Mouse (Mus musculus): ENCODE measurements around the gene Mov10. TPM values are rescaled to one million over a fixed set of nuclear protein-coding genes. Genes with fewer than 3 reads are reported as not detected.
"Not testable (repeated sequence)": the region's sequence is repeated elsewhere in the genome, so short reads cannot be mapped to it uniquely, and the experiment has no call there.

The Mov10 gene
- polyA plus RNA-seq, 1 experiment from 2014 or later, result 9.1 TPM

GRCm38 (mm10) chr3:104835797-104836196 lies 17.4 kb upstream of the Mov10 start:
- H3K4me3 ChIP-seq, result no peak overlapping the region
- no peaks in the 10 kb centered on the region for H3K9me3 ChIP-seq
- no peak overlapping the region for H3K9ac ChIP-seq
- 91% methylated on average over 3 of the region's 3 CpGs for WGBS
- H3K4me2 ChIP-seq, result no peak overlapping the region
- no peak overlapping the region for H3K27ac ChIP-seq (replicated peaks)
- H3K27me3 ChIP-seq, result no peaks in the 10 kb centered on the region
- ATAC-seq (ENCODE audit: low FRiP score, low read depth), result no peak
- H3K4me1 ChIP-seq (replicated peaks), result no peaks in the 10 kb centered on the region
- peaks cover 40% of the 10 kb centered on the region for H3K36me3 ChIP-seq

DNA sequence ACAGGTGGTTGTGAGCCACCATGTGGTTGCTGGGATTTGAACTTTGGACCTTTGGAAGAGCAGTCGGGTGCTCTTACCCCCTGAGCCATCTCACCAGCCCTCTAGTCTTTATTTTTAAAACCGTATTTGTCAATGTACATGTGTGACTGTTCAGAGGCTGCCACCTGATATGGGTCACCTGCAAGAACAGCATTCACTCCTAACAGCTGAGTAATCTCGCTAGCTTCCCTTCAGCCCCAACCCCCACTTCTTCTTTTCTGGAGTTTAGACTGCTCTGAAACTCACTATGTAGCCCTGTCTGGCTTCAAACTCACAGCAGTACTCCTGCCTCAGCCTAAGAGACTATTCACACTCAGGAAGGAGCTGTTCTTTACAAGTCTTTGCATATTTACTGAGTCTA lies 4.0 kb upstream of the Mov10 start:
- Histone ChIP-seq H3K27me3 (no peaks in the 10 kb centered on the region), H3K4me3 (no peak overlapping the region), H3K4me1 (replicated peaks) (peaks cover 10% of the 10 kb centered on the region), H3K27ac (replicated peaks) (no peak overlapping the region), H3K9me3 (no peaks in the 10 kb centered on the region), H3K36me3 (peaks cover 18% of the 10 kb centered on the region), H3K4me2 (no peak overlapping the region), H3K9ac (no peak overlapping the region)
- 83% methylated on average over 3 of the region's 3 CpGs for WGBS
- no peak for ATAC-seq (ENCODE audit: low FRiP score, low read depth)

GRCm38 (mm10) chr3:104820426-104820825 lies 2.1 kb upstream of the Mov10 start:
- 59% methylated on average over 1 of the region's 1 CpGs for WGBS
- Histone ChIP-seq H3K27me3 (no peaks in the 10 kb centered on the region), H3K4me1 (replicated peaks) (peaks cover 18% of the 10 kb centered on the region), H3K27ac (replicated peaks) (no peak overlapping the region), H3K4me2 (no peak overlapping the region), H3K9me3 (no peaks in the 10 kb centered on the region), H3K9ac (no peak overlapping the region), H3K4me3 (no peak overlapping the region), H3K36me3 (peaks cover 9% of the 10 kb centered on the region)
- ATAC-seq (ENCODE audit: low FRiP score, low read depth), result no peak

DNA sequence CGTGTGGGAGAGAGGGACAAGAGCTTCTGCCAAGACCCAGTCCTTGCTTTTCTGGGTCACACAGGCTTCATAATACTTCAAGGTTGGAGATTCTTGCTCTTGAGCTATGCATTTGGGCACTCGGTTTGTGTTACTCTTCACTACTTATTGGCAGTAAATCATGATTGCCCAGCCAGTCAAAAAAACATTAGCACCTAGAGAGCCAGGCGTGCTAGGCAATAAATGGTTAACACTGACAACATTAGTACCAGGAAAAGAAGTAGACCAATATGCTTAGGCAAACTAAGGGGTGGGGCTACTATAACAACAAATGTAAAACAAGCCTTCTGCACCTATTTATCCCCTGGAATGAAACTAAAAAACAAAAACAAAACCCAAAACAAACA lies 379 bp upstream of the Mov10 start:
- Histone ChIP-seq H3K9me3 (no peaks in the 10 kb centered on the region), H3K4me1 (replicated peaks) (peaks cover 18% of the 10 kb centered on the region), H3K4me3 (peak overlapping the region; percentile 73), H3K4me2 (peak overlapping the region; percentile 96), H3K27ac (replicated peaks) (peak overlapping the region; percentile 76; the same call in 1 of the 2 replicates), H3K36me3 (peaks cover 6% of the 10 kb centered on the region; the same call in 1 of the 2 replicates), H3K9ac (no peak overlapping the region; the same call in 1 of the 2 replicates), H3K27me3 (no peaks in the 10 kb centered on the region)
- no peak for ATAC-seq (ENCODE audit: low FRiP score, low read depth)
- 8% methylated on average over 3 of the region's 3 CpGs for WGBS

- 0% methylated on average over 44 of the region's 46 CpGs for WGBS
- ATAC-seq (ENCODE audit: low FRiP score, low read depth), result peak; percentile 83
Measured at GRCm38 (mm10) chr3:104817481-104817990, 827 bp downstream of the Mov10 start.

DNA sequence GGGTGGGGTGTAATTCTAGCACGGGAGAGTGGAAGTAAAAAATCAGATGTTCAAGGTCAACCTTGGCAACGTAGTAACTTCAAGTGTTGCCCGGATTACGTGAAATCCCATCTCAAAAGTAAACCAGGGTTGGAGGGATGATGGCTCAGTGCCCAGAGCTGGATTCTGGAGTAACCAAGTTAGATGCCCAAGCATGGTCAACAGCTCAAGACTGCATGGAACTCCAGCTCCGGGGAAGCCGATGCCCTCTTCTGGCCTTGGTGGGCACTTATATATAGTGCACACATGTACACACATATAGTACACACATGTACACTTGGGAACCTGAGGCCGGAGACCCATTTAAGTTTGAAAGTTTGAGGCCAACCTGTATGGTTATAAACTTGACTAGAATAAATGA lies 2.2 kb downstream of the Mov10 start:
- 97% methylated on average over 7 of the region's 7 CpGs for WGBS
- Histone ChIP-seq H3K9ac (no peak overlapping the region), H3K4me3 (no peak overlapping the region), H3K9me3 (no peaks in the 10 kb centered on the region), H3K36me3 (no peaks in the 10 kb centered on the region; the same call in 1 of the 2 replicates), H3K4me1 (replicated peaks) (peaks cover 18% of the 10 kb centered on the region), H3K4me2 (no peak overlapping the region), H3K27ac (replicated peaks) (no peak overlapping the region), H3K27me3 (no peaks in the 10 kb centered on the region)
- ATAC-seq (ENCODE audit: low FRiP score, low read depth), result no peak

More at GRCm38 (mm10) chr3:104817481-104817990, 827 bp downstream of the Mov10 start:
- H3K4me2 ChIP-seq, result peak overlapping the region; percentile 96
- H3K4me1 ChIP-seq (replicated peaks), result peaks cover 18% of the 10 kb centered on the region
- H3K36me3 ChIP-seq, result peaks cover 5% of the 10 kb centered on the region; the same call in 1 of the 2 replicates
- H3K4me3 ChIP-seq, result peak overlapping the region; percentile 73
- H3K27ac ChIP-seq (replicated peaks), result peak overlapping the region; percentile 76
- H3K9me3 ChIP-seq, result no peaks in the 10 kb centered on the region
- peak overlapping the region; percentile 59 for H3K9ac ChIP-seq
- H3K27me3 ChIP-seq, result no peaks in the 10 kb centered on the region

DNA sequence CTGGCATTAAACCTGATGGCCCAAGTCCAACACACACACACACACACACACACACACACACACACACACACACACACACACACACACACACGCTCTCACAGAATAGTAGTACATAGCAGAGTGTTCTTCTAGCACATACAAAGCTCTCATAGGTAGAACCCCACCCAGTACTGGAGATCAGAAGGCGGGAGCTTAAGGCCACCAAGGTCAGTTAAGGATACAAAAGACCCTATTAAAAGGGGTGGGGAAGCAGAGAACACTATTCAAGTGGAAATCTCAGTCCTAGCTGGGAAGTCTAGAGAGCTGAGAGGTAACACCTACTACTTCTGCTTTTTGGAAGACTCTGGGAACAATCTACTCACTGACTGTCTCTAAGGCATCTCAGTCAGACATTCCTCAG lies 3.0 kb downstream of the Mov10 start:
- no peak for ATAC-seq (ENCODE audit: low FRiP score, low read depth)
- H3K36me3 ChIP-seq, result no peaks in the 10 kb centered on the region
- no peak overlapping the region for H3K27ac ChIP-seq (replicated peaks)
- H3K4me1 ChIP-seq (replicated peaks), result peaks cover 18% of the 10 kb centered on the region
- H3K9me3 ChIP-seq, result no peaks in the 10 kb centered on the region
- WGBS, result 79% methylated on average over 2 of the region's 2 CpGs
- H3K27me3 ChIP-seq, result no peaks in the 10 kb centered on the region
- H3K9ac ChIP-seq, result no peak overlapping the region
- no peak overlapping the region for H3K4me2 ChIP-seq
- H3K4me3 ChIP-seq, result no peak overlapping the region

GRCm38 (mm10) chr3:104814746-104815145 lies 3.6 kb downstream of the Mov10 start:
- no peaks in the 10 kb centered on the region for H3K9me3 ChIP-seq
- H3K9ac ChIP-seq, result no peak overlapping the region
- H3K4me2 ChIP-seq, result no peak overlapping the region
- WGBS, result 100% methylated on average over 1 of the region's 1 CpGs
- ATAC-seq (ENCODE audit: low FRiP score, low read depth), result no peak
- H3K27me3 ChIP-seq, result no peaks in the 10 kb centered on the region
- H3K4me3 ChIP-seq, result no peak overlapping the region
- H3K36me3 ChIP-seq, result no peaks in the 10 kb centered on the region
- no peak overlapping the region for H3K27ac ChIP-seq (replicated peaks)
- peaks cover 18% of the 10 kb centered on the region for H3K4me1 ChIP-seq (replicated peaks)

DNA sequence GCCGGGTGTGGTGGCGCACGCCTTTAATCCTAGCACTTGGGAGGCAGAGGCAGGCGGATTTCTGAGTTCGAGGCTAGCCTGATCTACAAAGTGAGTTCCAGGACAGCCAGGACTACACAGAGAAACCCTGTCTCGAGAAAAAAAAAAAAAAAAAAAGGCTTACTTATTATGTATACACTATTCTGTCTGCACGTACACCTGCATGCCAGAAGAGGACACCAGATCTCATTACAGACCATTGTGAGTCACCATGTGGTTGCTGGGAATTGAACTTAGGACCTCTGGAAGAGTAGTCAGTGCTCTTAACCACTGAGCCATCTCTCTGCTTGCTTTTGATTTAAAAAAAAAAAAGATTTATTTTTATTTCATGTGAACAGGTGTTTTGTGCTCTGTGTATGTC lies 5.1 kb downstream of the Mov10 start:
- ATAC-seq (ENCODE audit: low FRiP score, low read depth); H3K9me3 ChIP-seq; H3K36me3 ChIP-seq; H3K4me2 ChIP-seq; H3K27me3 ChIP-seq; H3K4me3 ChIP-seq; H3K27ac ChIP-seq (replicated peaks); H3K9ac ChIP-seq: not testable (repeated sequence)
- peaks cover 12% of the 10 kb centered on the region for H3K4me1 ChIP-seq (replicated peaks)
- WGBS, result 93% methylated on average over 7 of the region's 7 CpGs

DNA sequence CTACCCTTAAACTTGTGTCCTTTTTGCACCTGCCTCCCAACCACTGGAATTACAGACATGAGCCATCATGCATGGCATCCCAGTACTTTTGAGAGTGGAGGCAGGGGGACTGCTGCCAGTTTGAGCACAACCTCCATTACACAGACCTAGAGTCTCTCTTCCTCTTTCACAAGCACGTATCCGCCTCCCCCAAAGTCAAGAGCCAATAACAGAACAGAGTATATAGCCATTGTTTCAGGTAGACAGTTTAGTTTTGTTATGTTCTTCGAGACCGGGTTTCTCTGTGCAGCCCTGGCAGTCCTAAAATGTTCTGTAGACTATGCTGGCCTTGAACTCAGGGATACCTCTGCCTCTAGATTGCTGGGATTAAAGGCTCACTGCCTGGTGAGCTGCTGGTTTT lies 6.1 kb downstream of the Mov10 start:
- Histone ChIP-seq H3K4me2 (no peak overlapping the region), H3K36me3 (no peaks in the 10 kb centered on the region), H3K4me3 (no peak overlapping the region), H3K9ac (no peak overlapping the region), H3K9me3 (no peaks in the 10 kb centered on the region), H3K27me3 (no peaks in the 10 kb centered on the region), H3K4me1 (replicated peaks) (peaks cover 7% of the 10 kb centered on the region), H3K27ac (replicated peaks) (no peak overlapping the region)
- 91% methylated on average over 4 of the region's 4 CpGs for WGBS
- no peak for ATAC-seq (ENCODE audit: low FRiP score, low read depth)

GRCm38 (mm10) chr3:104811752-104812151 lies 6.6 kb downstream of the Mov10 start:
- ATAC-seq (ENCODE audit: low FRiP score, low read depth), result no peak
- Histone ChIP-seq H3K4me2 (no peak overlapping the region), H3K27ac (replicated peaks) (no peak overlapping the region), H3K4me1 (replicated peaks) (peaks cover 2% of the 10 kb centered on the region), H3K4me3 (no peak overlapping the region), H3K27me3 (no peaks in the 10 kb centered on the region), H3K9ac (no peak overlapping the region), H3K9me3 (no peaks in the 10 kb centered on the region), H3K36me3 (no peaks in the 10 kb centered on the region)
- WGBS, result 24% methylated on average over 3 of the region's 3 CpGs

GRCm38 (mm10) chr3:104805539-104805938 lies 12.8 kb downstream of the Mov10 start:
- no peak overlapping the region for H3K27ac ChIP-seq (replicated peaks)
- H3K9me3 ChIP-seq, result no peaks in the 10 kb centered on the region
- H3K4me3 ChIP-seq, result no peak overlapping the region
- H3K9ac ChIP-seq, result no peak overlapping the region
- H3K4me1 ChIP-seq (replicated peaks), result no peaks in the 10 kb centered on the region
- no peak for ATAC-seq (ENCODE audit: low FRiP score, low read depth)
- WGBS, result 83% methylated on average over 9 of the region's 9 CpGs
- no peaks in the 10 kb centered on the region for H3K36me3 ChIP-seq
- no peaks in the 10 kb centered on the region for H3K27me3 ChIP-seq
- H3K4me2 ChIP-seq, result no peak overlapping the region

DNA sequence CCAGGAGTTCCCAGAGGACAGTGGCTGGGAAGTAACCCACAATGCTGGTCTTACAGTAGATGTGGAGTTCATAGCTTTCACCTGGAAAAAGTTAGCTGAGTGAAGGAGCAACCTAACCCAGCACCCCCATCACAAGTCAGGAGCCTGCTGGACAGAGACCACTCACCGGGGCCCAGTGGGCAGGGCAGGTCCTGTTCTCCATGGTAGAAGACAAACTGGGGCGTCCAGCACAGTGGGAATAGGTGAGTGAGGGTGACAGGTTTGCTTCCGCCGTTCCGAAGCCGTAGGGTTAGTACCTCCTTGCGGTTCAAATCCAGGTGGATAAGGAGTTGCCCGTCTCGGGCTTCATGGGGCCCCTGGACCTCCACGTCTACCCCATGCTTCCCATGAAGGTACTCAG lies 14.1 kb downstream of the Mov10 start:
- no peak overlapping the region for H3K4me3 ChIP-seq
- H3K27me3 ChIP-seq, result no peaks in the 10 kb centered on the region
- no peak overlapping the region for H3K4me2 ChIP-seq
- no peak for ATAC-seq (ENCODE audit: low FRiP score, low read depth)
- no peak overlapping the region for H3K27ac ChIP-seq (replicated peaks)
- H3K9ac ChIP-seq, result no peak overlapping the region
- whole genome bisulfite sequencing, result 93% methylated on average over 10 of the region's 10 CpGs
- H3K9me3 ChIP-seq, result no peaks in the 10 kb centered on the region
- H3K4me1 ChIP-seq (replicated peaks), result no peaks in the 10 kb centered on the region
- H3K36me3 ChIP-seq, result no peaks in the 10 kb centered on the region
